ENCODE assay signal across 7 mouse cellular contexts in the genomic region with DNA sequence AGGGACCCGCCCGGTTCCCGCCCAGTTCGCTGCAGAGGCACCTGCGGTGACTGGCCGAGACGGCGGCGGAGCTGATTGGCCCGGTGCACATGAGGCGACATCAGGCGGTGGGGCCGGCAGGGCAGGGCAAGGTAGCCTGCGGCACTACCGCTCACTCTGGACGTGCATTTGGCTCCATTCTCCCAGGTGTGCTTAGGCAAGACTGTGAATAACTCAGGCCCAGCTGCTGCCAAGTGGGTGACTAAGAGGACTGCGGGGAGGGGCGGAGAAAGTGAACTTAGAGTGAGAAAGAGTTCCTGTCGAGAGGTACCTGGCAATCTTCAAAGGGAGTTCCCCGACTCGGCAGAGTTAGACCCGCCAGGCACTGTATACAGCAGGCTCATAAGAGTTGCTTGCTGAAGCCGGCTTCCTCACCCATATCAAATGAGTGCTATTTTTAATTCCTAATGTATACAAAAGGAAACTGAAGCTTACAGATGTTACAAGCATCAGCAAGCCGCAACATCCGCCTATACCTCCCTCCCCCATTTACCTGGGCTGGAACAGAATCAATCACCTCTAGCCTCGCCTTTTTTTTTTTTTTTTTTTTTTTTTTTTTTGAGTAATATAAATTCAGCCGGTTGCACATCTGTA. TPM values are rescaled to one million over a fixed set of nuclear protein-coding genes. Genes with fewer than 3 reads are reported as not detected.
DNase-seq lines count a peak whose midpoint lies in the region; ATAC-seq lines count a peak whose summit lies in the region.

No protein-coding gene starts in this region.

- no peaks in the 10 kb centered on the region for H3K36me3 ChIP-seq in intestine, embryonic 14.5 days (ENCODE audit: control insufficient read depth, insufficient read depth, low read length)
- H3K36me3 ChIP-seq in midbrain, embryonic 16.5 days (ENCODE audit: control insufficient read depth, insufficient read depth, low read length) = no peaks in the 10 kb centered on the region

- H3K27me3 ChIP-seq in intestine, embryonic 14.5 days (replicated peaks; ENCODE audit: control insufficient read depth, insufficient read depth, low read length) = no peaks in the 10 kb centered on the region
- no peaks in the 10 kb centered on the region for H3K27me3 ChIP-seq in midbrain, embryonic 16.5 days (ENCODE audit: control insufficient read depth, insufficient read depth, low read depth, low read length)

- DNase-seq in gonadal fat pad, adult 2 months (ENCODE audit: low read depth) = peak; percentile 97
- DNase-seq in intestine, embryonic 14.5 days (ENCODE audit: low spot score) = peak; percentile 85
- peak; percentile 82 for DNase-seq in liver
- peak; percentile 47 to 78 for DNase-seq in spleen, postnatal 10 days (ENCODE audit: low spot score in 2 of 2)

- peak overlapping the region; percentile 60 for H3K27ac ChIP-seq in intestine, embryonic 14.5 days (ENCODE audit: low read depth)
- H3K27ac ChIP-seq in midbrain, embryonic 16.5 days (ENCODE audit: low read length) = no peak overlapping the region

- no peak overlapping the region for H3K9ac ChIP-seq in intestine, embryonic 14.5 days (ENCODE audit: low read length)
- peak overlapping the region; percentile 45; the same call in 1 of the 2 replicates for H3K9ac ChIP-seq in midbrain, embryonic 16.5 days (ENCODE audit: low read depth, low read length)

- H3K4me2 ChIP-seq in intestine, embryonic 14.5 days (ENCODE audit: low read length) = peak overlapping the region; percentile 44
- peak overlapping the region; percentile 86 for H3K4me2 ChIP-seq in midbrain, embryonic 16.5 days (ENCODE audit: low read length)

- H3K4me1 ChIP-seq in intestine, embryonic 14.5 days (replicated peaks; ENCODE audit: control insufficient read depth, insufficient read depth, low read length) = peaks cover 16% of the 10 kb centered on the region
- peaks cover 18% of the 10 kb centered on the region for H3K4me1 ChIP-seq in midbrain, embryonic 16.5 days (ENCODE audit: control insufficient read depth, insufficient read depth, low read length)

- peak; percentile 84 for ATAC-seq in activated CD4-positive, CD25-positive, alpha-beta regulatory T cell, adult 4 months
- ATAC-seq in common myeloid progenitor, adult 5-6 weeks (replicated peaks; ENCODE audit: low read depth, poor library complexity, severe bottlenecking) = peak; percentile 88
- ATAC-seq in intestine, embryonic 14.5 days (replicated peaks; ENCODE audit: low FRiP score, low TSS enrichment, low read depth) = peak; percentile 95
- ATAC-seq in midbrain, embryonic 16.5 days = peak; percentile 89

- H3K9me3 ChIP-seq in intestine, embryonic 14.5 days (ENCODE audit: control insufficient read depth, low read length) = no peaks in the 10 kb centered on the region
- H3K9me3 ChIP-seq in midbrain, embryonic 16.5 days (replicated peaks; ENCODE audit: control insufficient read depth, low read length, poor library complexity, severe bottlenecking) = no peaks in the 10 kb centered on the region

- peak overlapping the region; percentile 18 for H3K4me3 ChIP-seq in intestine, embryonic 14.5 days (ENCODE audit: low read depth, low read length)
- peak overlapping the region; percentile 39 for H3K4me3 ChIP-seq in midbrain, embryonic 16.5 days (ENCODE audit: low read depth, low read length)

- 1% methylated on average over 27 of the region's 27 CpGs for WGBS in intestine, embryonic 14.5 days
- 2% methylated on average over 27 of the region's 27 CpGs for WGBS in midbrain, embryonic 16.5 days

RNA-seq across cellular contexts. Expression of a gene that starts 33.4 kb away (rescaled TPM):
- not detected for polyA plus RNA-seq in activated CD4-positive, CD25-positive, alpha-beta regulatory T cell, adult 4 months (2017; shearing (Covaris generic))
- not detected in 2 replicates for total RNA-seq in common myeloid progenitor, adult 5-6 weeks (2017)
- 0.27 and 0.61 TPM in 2 replicates for polyA plus RNA-seq in gonadal fat pad, adult 2 months (2012; rRNA removed)
- 28.7 and 28.8 TPM in 2 replicates for polyA plus RNA-seq in intestine, embryonic 14.5 days (2014; fragmentation: Nextera tagmentation; extraction: Ambion mirVana)
- polyA plus RNA-seq in midbrain, embryonic 16.5 days (2015; fragmentation: Nextera tagmentation; extraction: Ambion mirVana) = 8.4 and 9.8 TPM in 2 replicates

RNA-seq across cellular contexts. Expression of a gene that starts 35.3 kb away (rescaled TPM):
- polyA plus RNA-seq in activated CD4-positive, CD25-positive, alpha-beta regulatory T cell, adult 4 months (2017; shearing (Covaris generic)) = 1 to 10 TPM in 1 of 2 experiments, not detected in 1; 7.7 TPM
- total RNA-seq in common myeloid progenitor, adult 5-6 weeks (2017) = 9.3 and 12.3 TPM in 2 replicates
- 0.72 and 0.93 TPM in 2 replicates for polyA plus RNA-seq in gonadal fat pad, adult 2 months (2012; rRNA removed)
- polyA plus RNA-seq in intestine, embryonic 14.5 days (2014; fragmentation: Nextera tagmentation; extraction: Ambion mirVana) = not detected in 2 replicates
- 0.39 and 0.46 TPM in 2 replicates for polyA plus RNA-seq in midbrain, embryonic 16.5 days (2015; fragmentation: Nextera tagmentation; extraction: Ambion mirVana)
